Mouse (Mus musculus) kidney, adult 11 months (tissue): ENCODE data around the gene Nrxn3.

Source experiments
- DNase-seq: peaks from one replicate; pipeline ENCODE4 v3.0.0; 2022

Gene Nrxn3

DNA sequence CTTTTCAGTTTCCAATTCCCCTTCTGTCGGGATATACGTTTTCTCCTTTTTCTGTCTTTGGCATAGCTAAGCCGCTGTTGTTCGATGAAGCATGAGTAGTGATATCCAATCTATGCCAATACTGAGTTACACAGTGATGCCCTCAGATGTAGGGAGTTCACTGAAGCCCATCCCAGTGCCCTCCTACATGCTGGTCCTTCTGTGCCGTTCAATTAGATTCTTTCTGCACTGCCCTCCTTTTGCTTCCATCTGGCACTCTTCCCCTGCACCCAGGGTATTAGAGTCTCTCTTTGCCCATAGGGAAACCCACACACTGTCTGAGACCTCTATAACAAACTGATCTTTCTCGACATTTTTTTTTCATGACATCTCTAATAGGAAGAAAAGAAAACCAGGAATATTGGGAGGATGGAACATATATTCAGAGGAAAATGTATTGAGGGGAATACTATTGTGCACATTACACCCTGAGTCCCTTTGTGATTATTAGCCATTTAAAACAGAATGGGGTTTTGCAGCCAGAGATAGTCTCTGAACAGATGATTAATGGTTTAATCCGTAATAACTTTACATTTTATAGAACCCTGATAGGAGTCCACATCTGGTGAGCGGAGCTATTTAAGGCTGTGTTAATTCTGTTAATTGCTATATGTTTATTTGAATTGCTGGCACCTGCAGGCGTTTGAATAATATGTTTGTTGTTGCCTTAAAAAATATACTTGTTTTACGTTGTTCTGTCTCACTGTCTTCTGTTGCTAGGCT, 476.3 kb downstream of the Nrxn3 start:
- no peak for DNase-seq

GRCm38 (mm10) chr12:89211608-89212007, 488.9 kb downstream of the Nrxn3 start:
- no peak for DNase-seq

GRCm38 (mm10) chr12:89239826-89240225, 517.1 kb downstream of the Nrxn3 start:
- DNase-seq = no peak

GRCm38 (mm10) chr12:89241554-89241953, 518.9 kb downstream of the Nrxn3 start:
- no peak for DNase-seq

DNA sequence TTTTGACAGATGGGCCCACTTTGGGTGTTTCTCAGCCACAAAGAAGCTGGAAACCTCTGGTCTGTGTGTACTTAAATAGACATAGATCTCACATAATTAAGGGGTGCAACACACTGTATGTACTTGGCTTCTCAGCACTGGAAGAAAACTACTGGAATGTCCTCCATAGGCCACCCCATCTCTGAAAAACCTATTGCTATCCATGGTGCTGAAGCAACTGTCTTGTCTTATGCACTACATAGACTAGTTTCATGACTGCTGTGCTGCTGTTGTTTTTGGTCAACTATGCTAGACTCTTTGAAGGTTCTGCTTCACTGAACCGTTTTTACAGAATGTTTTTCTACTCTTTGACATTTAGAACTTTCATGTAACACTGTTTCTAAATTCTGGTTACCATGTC, 519.8 kb downstream of the Nrxn3 start:
- DNase-seq = no peak

GRCm38 (mm10) chr12:89255275-89255892, 532.7 kb downstream of the Nrxn3 start:
- no peak for DNase-seq

GRCm38 (mm10) chr12:89258879-89259278, 536.2 kb downstream of the Nrxn3 start:
- DNase-seq = no peak

DNA sequence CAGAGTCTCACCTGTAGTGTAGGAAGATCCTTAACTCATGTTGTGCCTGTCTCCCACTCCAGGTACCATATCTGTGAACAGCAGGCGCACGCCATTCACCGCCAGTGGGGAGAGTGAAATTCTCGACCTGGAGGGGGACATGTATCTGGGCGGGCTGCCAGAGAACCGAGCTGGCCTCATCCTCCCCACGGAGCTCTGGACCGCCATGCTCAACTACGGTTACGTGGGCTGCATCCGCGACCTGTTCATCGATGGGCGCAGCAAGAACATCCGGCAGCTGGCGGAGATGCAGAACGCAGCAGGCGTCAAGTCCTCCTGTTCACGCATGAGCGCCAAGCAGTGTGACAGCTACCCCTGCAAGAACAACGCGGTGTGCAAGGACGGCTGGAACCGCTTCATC, 537.4 kb downstream of the Nrxn3 start:
- DNase-seq = no peak

GRCm38 (mm10) chr12:89262261-89262660, 539.6 kb downstream of the Nrxn3 start:
- no peak for DNase-seq

GRCm38 (mm10) chr12:89282362-89283343, 560.0 kb downstream of the Nrxn3 start:
- DNase-seq = no peak

DNA sequence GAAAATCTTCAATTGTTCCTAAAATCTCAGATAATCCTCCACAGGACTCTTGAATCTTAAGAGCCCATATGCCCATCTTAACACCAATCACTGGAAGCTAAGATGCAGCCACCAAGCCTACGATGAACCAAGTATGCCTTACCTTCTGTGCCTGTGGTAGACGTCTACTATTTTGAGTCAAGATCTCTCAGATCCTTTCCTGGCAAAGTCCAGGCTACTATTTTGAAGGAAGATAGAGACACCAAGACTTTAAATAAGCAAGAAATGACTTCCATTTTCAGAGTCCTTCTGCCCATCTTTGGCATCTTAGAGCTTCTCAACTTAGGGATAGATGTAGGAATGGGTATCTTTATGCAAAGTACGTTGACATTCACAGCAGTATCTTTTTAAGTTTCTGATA, 561.7 kb downstream of the Nrxn3 start:
- no peak for DNase-seq

GRCm38 (mm10) chr12:89287037-89287436, 564.4 kb downstream of the Nrxn3 start:
- no peak for DNase-seq

DNA sequence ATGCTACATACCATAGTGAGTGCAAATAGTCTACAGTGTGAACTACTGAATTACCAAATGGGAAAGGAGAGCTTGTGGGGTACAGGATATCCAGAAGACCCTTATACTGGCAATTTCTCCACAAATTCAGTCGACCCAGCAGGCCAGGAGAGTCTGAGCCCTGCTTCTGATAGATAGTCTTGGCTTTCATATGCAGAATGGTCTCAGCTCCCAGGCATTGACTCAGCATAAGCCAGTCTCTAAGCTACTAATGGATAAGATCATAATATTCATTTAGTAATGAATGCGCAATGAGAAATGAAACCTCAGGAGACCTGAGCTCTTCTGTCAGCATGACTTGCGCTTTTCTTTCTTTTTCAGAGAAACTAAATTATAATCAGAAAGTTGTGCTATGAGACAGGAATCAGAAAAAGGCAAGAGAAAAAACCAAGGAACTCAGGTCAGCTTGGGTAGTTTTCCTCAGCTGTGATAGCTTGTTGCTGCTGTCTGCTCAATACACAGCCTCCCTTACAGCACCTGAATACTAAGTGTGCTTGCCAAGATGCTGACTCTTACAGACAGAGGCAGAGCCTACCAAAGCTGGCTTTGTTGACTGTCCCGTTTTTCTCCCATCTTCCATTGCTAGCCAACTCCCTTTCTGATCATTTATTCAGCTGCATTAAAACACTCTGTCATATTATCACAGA, 567.1 kb downstream of the Nrxn3 start:
- DNase-seq = no peak

DNA sequence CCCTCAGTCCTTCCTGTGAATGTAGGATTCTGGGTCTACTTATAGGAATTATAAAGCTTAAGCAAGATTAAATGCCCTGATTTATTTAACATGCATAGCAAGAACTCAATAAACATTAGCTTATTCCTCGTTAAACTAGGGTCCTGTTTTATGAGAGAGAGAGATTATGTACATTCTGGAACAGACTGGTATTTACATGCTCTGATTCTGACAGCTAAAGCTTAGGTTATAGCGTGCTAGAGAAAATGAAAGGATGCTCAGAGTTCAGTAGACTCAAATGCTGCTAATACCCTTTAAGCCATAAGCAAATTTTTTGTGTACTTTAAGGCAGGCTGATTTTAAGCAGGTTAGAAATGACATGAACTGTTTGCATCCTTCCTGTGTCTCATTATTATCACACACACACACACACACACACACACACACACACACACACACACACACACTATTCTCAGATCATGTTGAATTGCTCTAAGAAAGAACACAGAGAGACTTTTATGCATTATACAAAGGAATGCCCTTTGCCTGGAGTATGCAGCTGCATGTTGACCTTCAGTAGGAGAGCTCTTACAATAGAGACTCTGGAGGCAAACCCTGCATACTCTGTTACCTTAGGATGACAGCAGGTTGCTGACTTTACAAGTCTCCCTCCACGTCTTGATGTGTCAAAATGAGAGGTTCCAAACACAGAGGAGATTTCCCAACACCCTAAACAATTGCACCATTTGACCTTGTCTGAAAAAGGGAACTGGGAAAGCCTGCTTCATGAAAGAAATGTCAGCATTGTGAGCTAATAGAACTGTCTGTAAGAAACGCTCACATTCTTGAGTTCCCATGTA, 568.3 kb downstream of the Nrxn3 start:
- DNase-seq = no peak

DNA sequence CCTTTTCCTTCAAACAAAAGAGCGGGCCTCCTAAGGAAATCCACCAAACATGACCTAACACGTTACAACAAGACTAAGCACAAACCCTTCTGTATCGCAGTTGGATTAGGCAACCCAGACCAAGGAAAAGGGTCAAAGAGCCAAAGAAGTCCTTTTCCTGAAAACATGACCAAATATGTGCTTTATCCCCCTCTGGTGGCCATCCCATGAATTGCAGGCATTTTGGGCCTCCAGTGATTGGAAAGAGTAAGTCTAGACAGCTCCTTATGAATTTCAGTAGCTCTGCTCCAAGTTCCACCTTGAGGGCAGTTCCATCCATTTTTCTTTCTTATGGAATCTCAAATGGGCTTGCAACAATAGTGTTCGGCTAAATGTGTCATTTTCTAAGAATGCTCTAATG, 579.3 kb downstream of the Nrxn3 start:
- peak; percentile 21 for DNase-seq

GRCm38 (mm10) chr12:89310200-89310599, 587.5 kb downstream of the Nrxn3 start:
- no peak for DNase-seq

- no peak for DNase-seq
These were observed 589.9 kb downstream of the Nrxn3 start for GRCm38 (mm10) chr12:89312586-89312985.

- DNase-seq = no peak
These were observed 603.3 kb downstream of the Nrxn3 start for GRCm38 (mm10) chr12:89325864-89326560.

GRCm38 (mm10) chr12:89331474-89332263, 609.0 kb downstream of the Nrxn3 start:
- DNase-seq = no peak

- DNase-seq = no peak
These were observed 610.8 kb downstream of the Nrxn3 start for GRCm38 (mm10) chr12:89333486-89333885.
